Mouse (Mus musculus) right cerebral cortex, postnatal 25 days (tissue): Measurements from ENCODE around the gene Rnf13.
"Not testable (repeated sequence)": the region's sequence is repeated elsewhere in the genome, so short reads cannot be mapped to it uniquely, and the experiment has no call there.

Experiments used
- DNase-seq: peaks from one replicate; pipeline ENCODE4 v3.0.0; 2022

Gene Rnf13

DNA sequence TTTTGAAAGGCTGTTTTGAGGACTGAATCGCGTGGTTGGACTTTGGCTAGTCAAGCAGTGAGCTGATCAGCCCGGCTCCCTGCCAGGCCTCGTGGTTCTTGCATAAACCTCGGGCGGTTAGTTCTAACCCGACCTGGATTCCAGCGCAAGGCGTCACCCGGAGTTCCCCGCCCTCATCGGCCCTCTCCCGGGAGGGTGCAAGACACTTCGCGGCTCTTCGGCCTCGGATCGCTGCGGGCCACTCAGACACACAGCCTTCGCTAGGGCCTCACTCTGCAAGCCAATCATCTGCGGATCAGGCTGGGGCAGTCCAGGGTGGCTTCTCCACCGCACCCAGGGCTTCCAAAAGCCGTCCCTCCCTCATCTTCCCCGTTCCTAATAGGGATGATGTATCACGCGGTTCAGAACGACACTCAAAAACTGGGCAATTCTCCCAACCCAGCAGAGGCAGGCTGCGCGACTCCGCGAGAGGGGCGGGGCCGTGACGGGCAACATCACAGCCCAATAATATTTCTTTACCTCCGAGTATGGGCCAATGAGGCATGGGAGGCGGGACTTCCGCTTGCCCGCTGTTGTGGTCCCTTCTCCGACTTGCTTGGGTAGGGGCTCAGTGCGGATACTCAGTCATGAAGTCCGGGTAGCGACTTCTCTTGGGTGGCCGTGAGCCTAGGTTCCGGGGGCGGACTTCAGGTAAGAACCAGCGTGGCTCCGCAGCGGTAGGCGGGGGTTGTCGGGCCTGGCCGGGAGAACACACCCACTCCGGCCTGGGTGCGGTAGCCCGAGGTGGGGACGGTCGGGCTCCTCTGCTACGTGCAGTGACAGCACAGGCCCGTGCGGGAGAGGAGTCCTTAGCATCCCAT is at the start of gene Rnf13:
Gene Rnf13, plus strand, starts transcription at position 552 of the 860 bp plus-strand sequence.
- DNase-seq: peak; percentile 98

GRCm38 (mm10) chr3:57691772-57692171 is 44.1 kb upstream of the Rnf13 start:
- DNase-seq: no peak

DNA sequence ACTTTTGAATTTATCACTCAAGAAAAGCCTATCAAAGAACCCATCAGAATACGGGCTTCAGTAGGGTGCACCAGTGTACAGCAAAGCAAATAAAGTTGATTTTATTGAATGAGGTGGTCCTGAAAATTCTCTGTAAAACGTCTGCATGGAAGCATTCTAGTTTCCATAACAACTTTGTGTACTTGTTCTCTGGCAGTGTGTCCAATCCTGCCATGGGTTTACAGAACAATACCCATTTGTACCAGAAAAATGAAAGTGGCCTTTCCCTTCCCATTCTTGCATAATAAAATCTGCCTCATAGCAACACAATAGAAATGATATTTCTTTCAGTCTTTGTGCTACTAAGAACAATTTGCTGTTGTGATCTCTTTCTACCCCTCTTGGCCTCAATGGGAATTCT is 43.1 kb upstream of the Rnf13 start, which contains the start of gene Ankub1:
Gene Ankub1, minus strand, starts transcription at position 81 of the 400 bp plus-strand sequence.
- DNase-seq: no peak

DNA sequence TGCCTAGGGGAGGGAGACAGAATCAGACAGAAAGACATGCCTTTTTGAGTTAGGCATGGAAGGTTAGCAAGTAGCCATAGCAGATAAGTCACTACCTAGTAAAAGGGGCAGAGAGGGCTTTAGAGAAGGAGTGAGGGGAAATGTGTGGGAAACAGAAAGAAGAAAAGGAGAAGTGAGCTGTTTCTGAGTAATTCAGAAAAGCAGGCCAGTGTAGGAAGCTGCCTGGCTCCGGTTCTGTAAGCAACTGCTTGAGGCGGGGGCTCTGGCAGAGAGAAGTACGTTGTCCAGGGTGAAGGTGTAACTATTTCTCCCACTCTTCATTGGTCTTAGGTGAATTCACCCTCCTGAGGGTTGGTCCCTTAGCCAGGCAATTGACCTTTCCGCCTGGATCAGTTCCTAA is 39.6 kb upstream of the Rnf13 start:
- no peak for DNase-seq

DNA sequence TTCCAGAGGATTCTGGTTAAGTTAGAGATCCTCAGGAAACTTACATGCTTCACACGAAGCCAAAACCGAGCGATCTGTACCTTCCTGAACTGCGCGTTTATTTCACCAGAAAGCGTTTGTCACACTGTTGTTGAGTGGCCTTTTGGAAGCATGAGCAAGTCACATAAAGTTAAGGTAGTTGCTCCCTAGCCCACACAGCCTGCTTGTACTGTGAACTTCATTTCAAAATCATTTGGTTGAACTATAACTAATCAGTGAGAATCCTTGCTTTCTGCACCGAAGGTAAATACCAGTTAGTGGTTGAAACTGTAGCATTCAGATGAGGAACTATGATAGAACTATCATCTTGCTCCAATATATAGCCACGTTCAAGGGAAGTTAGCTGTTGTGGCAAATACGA is 39.1 kb upstream of the Rnf13 start:
- no peak for DNase-seq

GRCm38 (mm10) chr3:57714151-57714550 is 21.7 kb upstream of the Rnf13 start:
- no peak for DNase-seq

DNA sequence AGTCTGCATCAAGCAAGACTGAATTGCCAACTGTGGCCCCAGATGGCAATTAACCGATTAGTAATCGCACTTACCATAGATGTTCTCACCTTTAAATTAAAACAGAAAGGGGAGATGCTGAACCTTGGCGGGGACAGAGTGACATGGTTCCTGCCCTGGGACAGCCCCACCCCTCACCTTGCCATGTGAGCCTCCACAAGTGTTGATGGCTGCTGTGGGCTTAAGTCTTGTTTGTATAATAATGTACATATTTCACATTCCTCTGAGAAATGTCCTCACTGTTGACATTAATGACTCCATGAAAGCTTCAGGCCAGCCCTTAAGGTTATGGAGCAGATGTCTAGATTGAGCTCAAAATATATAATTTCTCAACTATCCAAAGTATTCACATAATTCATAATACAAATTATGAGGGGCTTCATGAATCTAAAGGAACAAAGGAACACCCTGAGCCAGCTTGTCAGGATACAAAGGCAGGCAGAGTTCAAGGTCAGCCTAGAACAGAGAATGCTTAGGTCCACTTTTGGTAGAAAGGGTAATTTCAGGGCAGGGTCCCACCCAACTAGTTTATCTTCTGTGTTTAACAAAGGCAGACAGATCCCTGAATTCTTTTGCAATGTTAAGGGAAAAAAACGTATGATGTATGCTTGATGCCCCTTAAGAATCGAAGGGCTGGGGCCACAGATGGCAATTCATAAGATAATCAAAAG is 3.5 kb upstream of the Rnf13 start:
- no peak for DNase-seq

GRCm38 (mm10) chr3:57736419-57737095 is 695 bp downstream of the Rnf13 start:
- no peak for DNase-seq

GRCm38 (mm10) chr3:57739830-57740229 is 4.0 kb downstream of the Rnf13 start:
- no peak for DNase-seq

DNA sequence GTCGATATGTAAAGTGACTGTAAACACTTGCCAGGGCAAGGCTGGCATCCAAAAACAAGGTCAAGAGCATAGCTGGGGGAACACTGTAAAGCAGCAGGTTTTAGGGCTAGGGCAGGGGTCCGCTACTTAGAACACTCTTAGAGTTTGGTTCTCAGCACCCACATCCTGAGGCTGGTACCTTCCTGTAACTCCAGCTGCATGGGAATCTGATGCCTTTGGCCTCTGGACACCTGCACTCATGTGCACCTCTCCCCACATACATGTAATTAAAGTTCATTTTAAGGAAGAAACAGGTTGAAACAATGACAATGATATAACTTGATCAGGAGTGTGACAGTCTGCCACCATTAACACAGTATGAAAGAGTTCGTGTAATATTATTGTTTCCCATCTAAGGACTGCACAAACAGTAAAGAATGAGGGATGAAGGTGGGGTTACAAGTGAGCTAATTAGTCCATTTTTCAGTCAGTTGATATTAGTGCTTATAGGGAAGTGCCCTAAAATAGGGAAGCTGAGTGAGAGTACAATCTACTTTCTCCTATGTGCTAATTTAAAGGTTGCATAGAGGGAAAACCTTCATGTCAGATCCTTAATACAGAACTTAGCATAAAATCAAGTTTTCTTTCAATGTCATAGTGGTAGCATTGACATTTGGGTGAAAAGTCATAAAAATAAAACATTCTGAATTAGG is 12.9 kb downstream of the Rnf13 start:
- DNase-seq: no peak

- no peak for DNase-seq
These were observed 41.1 kb downstream of the Rnf13 start for GRCm38 (mm10) chr3:57776915-57777314.

DNA sequence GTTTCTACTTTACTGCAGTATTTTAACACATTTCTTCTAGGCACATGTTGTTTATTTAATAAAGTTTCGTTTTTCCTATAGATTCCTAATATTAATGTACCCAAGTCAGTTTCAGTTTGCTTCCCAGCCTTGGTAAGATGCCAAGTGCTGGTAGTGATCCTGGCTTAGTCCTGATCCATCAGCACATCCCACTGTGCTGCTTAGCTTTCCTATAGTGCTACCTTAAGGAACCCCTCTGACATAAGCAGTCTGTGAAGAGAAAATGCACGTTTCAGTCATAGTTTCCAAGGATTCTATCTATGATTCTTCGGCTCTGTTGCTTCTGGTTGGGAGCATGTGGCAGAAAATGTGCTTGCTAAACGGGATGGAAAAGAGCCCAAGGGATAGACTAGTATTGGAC is 52.6 kb downstream of the Rnf13 start:
- no peak for DNase-seq

GRCm38 (mm10) chr3:57789005-57789962 is 53.4 kb downstream of the Rnf13 start:
- DNase-seq: no peak

DNA sequence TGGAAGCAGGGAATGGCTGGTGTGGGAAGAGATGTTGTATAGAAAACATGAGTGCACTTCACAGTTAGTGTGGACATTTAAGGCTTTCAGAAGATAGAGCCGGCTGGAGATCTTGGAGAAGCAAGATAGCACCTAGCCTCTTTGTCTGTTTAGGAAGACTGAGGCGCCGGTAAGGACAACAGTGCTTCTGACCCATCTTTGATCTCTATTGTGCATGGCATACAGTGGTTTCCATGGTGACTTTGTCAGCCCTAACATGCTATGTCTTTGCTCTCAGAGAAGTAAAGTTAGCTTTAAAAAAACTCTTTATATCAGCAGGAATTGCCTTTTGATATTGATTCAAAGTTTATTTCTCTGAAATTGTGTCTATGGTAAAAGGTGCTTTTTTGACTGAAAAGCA is 55.2 kb downstream of the Rnf13 start:
- no peak for DNase-seq

- not testable (repeated sequence) for DNase-seq
These were observed 59.2 kb downstream of the Rnf13 start for GRCm38 (mm10) chr3:57795071-57795470.

DNA sequence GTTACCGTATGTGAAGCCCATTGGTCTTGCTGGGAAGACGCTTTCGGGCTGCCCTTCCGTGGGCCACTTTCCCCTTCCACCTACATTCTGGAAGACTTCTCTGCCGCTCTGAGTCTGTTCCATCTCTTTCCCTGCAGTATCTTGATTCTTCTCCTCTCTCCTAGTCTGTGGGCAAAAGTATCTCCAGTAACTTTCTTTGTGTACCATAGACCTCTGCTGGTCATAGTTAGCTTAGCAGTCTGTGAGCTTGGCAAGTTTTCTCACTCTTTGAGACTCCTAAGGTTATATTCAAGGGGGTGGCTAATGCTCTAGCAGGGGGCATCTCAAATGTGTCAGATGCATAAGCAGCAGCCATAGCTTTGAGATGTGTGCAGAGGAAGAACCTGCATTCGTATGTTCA is 79.6 kb downstream of the Rnf13 start:
- DNase-seq: no peak

DNA sequence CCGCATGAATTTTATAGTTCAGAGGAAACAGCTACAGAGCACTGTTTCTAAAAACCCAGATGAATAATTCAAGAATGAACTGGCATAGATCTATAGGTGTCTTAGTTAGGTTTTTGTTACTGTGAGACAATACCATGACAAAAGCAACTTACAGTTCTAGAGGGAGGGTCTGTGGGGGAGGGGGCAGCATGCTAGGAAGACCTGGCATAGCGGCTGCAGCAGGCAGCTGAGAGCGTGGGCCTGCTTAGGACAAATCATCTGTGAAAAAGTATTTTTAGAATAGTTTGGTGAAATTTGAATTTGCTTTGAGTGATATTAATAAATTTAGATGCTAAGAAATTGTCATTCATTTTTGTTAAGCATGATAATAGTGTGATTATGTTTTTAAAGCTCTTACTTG is 90.0 kb downstream of the Rnf13 start:
- no peak for DNase-seq

DNA sequence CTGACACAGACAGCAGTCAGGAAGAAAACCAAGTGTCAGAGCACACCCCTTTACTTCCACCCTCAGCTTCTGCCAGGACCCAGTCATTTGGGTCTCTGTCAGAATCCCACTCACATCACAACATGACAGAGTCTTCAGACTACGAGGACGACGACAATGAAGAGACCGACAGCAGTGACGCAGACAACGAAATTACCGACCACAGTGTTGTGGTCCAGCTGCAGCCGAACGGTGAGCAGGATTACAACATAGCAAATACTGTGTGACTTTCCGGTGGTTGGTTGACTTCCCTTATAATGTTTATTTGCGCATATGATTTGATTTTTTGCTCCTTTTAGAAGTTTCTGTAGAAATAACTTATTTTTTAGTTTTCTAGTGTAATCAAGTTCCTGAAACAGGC is 97.7 kb downstream of the Rnf13 start:
- no peak for DNase-seq

DNA sequence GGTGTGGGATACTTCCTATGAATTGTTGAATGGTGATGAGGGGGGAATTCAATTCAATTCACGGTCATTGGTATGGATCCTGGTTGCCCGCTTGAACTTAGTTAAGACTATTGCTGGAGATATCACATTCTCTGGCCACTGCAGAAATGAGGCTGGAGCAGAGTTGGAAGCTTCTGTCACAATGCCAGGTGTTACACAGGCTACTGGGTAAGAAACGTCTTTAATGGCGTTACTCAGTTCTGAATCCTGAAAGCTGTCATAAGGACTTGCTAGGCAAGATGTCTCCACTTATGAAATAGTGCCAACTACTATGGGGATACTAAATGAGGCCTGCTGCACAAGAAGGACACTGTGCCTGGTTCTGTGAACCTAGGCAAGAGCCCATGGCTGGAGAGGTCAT is 101.0 kb downstream of the Rnf13 start:
- no peak for DNase-seq

DNA sequence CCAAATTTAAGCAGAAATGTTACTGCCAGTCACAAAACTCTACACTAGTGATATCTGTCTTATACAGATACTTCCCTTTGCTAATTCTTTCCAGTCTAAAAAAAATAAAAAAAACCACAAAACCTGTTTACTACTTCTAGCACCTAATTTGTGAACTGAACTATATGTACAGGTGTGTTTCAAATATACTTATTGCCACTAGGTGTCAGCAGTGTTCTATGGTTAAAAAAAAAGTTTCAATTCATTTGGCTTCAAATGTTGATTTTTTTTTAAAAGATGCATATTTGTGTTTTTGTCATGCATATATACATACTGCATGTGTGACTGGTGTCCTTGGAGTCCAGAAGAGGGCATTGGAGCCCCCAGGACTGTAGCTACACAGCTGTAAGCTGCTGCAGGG is 107.9 kb downstream of the Rnf13 start:
- no peak for DNase-seq

DNA sequence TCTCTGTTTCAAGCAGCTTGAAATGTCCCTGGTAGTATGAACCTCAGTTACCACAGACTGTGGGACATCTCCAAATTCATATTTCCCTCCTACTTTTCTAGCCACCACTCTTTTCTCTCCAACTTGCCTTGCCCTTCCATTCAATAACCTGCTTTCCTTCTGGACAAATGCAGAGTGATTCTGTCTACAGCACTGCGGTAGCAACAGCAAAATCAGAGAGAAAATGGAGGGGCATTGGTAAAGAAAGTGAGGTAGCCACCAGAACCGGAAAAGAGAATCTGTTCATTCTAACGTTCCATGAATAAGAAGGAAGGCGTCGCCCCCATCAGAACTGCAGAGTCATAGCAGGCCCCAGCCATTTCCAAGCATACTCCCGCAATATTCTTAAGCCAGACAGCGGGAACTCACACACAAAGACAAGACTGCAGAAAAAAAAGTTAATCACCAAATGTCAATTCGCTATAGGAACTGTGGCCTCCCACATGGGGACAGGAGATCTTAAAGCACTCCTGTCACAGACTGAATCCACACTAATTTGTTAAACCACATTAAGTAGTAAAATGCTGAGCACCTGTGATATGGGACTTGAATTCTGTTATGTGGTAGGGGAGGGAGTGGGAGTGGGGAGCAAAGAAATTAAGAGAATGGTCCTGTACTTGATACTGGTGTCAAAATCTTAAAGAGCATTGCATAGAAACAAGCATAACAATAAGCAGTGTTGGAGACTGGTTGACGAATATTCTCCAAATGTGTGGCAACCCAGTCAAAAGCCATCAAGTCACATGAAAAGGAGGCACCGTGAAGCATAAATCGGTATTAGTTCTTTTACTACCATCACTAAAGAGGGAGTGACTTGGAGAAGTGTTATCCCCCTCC is 110.2 kb downstream of the Rnf13 start:
- DNase-seq: peak; percentile 49
